Mouse (Mus musculus) megakaryocyte progenitor cell, adult 5-6 weeks (primary cell): Measurements from ENCODE around the gene Dusp1. TPM values are rescaled to one million over a fixed set of nuclear protein-coding genes. Genes with fewer than 3 reads are reported as not detected.

Experiments used
- ATAC-seq: replicated peaks from 2 replicates; pipeline ENCODE4 v1.8.0; 2016; ENCODE audit warnings: mild to moderate bottlenecking, moderate TSS enrichment, inconsistent platforms; ENCODE audit not compliant: poor library complexity
- total RNA-seq, 2 experiments: library from RNA; stranded (forward) in 1 of 2; stranded (reverse) in 1 of 2; fragments of 157-497, 149-512 nt in 1 of 2; fragments of 200-1000 nt in 1 of 2; gene quantifications; 2 replicates each; pipeline versions ENCODE4 v1.2.3 to v1.2.4; 2015 to 2017

The Dusp1 gene
- total RNA-seq, 2 experiments from 2014 or later, result 29.6 to 89.7 TPM

DNA sequence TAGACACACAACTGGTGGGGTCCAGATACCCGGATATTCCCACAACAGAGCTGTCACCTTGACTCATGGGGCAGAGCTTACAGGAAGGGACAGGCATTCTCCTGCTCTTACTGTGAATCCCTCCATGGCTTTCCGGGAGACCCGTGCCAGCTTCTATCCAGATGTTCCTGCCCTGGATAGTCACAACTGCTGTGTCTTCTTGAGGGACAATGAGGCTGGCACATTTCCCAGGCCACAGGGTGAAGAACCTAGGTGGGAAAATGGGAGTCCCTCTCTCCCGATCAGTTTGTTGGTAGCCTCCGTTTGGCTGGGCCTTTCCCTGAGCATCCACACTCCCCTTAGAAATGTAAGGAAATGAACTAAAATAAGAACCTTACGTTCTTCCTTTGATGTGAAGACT lies 33.2 kb downstream of the Dusp1 start:
- no peak for ATAC-seq

DNA sequence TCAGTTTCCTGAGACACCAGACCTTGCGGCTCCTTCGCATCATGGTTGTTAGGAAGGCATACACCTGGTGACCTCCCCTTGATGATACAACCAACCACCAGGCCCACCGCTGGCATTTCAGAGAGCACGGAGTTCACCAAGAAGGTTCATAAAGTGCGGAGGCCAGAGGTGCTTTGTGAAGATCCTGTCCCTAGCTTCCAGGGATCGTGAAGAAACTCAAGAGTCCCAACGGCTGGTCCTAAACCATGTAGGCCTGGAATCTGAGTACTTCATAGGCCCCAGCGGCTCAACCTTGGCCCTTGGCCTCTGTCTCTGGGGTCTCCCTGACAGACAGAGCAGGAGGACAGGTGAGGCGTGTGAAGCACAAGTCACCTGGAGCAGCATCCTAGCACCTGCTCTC lies 34.6 kb downstream of the Dusp1 start:
- no peak for ATAC-seq

DNA sequence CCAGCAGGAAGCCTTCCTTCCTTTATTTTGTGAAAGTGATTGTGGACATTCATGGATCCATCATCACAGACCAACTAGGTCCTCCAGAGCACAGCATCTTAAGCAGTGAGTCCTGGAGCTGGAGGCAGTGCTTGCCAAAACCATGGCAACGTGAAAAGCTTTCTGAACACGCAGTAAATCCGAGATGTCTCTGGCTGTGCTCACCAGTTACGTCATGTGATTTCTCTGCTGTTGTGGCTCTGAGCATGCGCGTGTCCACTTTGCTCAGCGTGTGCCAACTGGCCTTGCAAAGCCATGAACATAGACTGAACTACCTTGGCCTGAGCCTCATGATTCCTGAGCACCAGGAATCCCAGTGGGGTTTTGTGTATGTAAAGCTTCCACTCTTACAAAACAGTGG lies 36.6 kb downstream of the Dusp1 start:
- ATAC-seq, result no peak

DNA sequence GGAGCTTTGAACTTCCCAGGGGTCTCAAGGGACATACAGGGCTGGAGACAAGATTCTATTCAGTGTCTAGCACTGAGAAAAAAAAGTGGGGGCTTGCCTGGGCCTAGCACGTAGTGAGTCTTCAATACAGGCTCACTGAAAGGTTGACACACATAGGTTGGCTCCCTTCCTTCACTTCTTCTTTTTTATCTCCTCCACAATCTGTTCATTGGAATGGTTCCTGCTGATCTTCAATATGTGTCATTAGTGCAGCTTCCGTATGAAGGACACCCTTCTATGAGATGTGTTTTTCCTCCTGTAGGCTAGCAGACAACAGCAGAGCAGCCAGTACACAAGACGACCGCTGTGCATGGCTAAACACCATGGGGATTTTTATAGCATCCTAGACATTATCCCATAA lies 37.1 kb downstream of the Dusp1 start:
- no peak for ATAC-seq

DNA sequence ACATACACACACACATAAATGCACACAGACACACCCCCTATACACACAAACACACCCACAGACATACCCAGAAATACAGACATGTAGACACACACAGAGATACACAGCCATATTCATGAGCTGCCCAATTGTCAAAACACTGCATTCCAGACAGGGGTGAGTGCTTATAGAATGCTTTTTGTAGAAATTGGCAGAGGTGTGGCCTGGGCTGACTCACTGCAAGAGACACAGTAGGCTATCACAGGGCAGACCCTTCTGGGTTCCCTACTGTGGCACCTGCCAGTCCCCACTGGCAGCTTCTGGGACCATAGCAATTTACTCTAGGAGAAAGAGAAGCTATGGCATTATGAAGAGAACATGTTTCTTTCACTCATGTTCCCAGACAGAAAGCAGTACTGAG lies 37.6 kb downstream of the Dusp1 start:
- ATAC-seq, result no peak

DNA sequence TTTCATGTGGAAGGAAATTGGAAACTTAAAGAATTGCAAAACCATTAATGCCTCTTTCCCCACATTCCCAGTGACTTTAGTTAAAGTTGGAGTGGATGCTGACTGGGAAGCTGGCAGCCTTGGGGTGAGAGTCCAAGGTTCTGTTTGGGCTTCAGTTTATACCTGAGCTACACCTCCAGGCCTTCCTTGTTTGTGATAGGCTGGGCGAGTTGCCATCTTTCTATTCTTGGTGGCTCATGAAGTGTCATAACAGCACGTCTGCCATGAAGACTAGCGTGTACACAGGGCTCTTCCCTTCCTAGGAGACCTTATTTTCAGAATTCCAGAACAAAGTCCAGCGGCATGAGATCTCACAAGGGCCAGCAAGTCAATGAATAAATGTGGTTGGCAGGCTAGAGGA lies 39.2 kb downstream of the Dusp1 start:
- no peak for ATAC-seq

DNA sequence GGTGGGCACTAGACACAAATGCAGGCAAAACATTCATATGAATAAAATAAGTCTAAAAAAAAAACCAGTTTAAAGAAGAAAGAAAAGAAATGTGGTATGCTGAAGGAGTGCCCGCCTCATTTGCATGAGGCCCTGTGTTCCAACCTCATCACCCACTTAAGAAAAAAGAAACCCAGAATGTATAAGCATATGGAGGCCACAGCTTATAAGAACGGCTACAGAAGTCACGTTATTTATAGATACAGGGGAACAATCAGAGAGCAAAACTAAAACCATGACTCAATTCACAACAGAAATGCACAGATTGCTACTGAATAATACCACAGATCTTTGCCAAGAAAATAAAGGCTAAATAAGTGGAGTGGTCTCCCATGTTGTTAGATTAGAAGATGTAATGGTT lies 43.6 kb downstream of the Dusp1 start:
- ATAC-seq, result no peak

DNA sequence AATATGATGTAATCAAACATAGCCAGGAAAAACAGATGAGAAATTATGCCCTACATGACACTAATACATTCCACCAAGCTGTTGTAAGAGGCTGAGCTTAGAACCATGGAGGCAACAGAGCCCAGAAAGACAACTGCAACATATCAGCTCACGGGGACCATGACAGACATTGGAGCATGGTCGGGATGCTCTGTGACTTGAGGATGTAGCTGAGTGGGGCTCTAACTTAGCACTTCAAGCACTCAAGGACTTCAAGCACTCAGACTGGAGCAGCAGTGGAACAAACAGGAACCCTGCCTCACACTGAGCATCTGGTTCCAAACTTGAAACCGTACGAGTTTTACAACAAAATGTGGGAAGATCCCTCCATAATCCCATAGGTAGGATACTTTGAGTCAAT lies 46.3 kb downstream of the Dusp1 start:
- ATAC-seq, result no peak

DNA sequence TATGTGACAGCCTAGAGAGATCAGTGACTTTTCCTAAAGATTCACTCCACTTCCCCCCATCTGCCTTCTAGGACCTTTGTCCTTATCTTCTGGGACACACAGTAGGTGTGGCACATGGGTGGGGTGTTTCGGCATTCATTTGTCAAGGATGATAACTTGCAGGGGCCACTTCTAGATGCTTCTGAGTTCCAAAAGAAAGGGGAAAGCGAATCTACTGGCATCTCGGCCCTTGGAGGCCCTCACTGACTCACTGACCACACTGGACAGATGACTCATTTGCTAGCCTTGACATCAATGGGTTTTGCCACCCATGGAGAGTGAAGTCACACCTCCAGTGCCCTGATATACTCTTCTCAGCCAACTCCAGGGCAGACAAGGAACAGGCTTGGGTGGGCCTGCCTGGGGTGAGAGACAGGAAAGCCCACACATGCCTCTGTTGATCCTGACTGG lies 47.3 kb downstream of the Dusp1 start:
- ATAC-seq, result peak; percentile 35

DNA sequence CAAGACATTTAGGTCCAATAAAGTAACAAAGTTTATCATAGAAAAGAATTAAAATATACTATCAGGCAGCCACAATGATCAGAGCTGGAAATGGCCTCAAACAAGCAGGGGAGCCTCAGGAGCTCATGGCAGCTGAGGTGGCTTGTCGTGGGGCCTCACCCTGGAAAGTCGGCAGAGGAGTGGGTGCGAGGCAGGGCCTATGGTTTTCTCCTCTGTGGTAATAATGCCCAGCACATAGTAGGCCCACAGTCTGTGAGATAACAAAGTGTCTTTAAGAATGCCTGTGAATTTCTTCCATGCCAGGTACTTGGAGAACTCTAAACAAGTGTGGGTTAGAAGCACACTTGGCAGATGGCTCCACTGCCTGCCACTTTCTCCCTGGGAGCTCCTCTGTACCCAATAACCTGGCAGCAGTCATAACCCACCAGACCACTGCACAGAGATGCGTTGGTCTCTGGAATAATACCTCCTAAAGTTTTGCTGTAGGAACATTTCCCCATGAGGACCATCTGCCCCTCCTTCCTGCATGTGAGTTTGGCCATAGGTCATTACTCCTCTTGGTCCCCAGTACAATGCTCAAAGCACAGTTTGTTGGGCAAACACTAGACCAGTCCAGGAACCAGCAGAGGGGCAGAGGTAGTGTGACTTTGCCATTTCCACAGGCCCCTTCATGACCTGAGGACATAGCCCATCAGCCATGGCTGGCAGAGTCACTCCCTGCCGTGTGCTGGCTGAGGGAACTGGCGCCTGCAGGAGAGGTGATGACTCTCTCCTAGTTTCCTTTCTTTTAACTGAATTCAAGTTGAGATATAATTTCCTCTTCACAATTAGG lies 48.3 kb downstream of the Dusp1 start:
- no peak for ATAC-seq

DNA sequence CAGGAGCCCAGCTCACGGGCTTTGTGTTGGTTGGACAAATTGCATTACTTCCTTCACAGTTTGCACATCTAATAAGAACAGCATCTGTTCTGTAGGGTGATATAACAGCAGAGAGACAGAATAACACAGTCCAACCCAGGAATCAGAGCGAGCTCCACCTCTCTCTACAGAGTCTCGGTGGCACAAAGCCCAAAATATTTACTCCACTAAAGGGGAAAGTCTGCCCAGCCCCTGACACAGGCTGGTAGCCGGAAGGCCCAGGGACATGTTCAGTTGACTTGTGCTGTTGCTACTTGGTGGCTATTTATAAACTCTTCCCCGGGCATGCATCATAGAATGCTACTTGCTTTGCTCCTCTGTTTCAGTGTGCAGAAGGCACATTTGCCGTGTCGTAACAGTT lies 49.0 kb downstream of the Dusp1 start:
- no peak for ATAC-seq

DNA sequence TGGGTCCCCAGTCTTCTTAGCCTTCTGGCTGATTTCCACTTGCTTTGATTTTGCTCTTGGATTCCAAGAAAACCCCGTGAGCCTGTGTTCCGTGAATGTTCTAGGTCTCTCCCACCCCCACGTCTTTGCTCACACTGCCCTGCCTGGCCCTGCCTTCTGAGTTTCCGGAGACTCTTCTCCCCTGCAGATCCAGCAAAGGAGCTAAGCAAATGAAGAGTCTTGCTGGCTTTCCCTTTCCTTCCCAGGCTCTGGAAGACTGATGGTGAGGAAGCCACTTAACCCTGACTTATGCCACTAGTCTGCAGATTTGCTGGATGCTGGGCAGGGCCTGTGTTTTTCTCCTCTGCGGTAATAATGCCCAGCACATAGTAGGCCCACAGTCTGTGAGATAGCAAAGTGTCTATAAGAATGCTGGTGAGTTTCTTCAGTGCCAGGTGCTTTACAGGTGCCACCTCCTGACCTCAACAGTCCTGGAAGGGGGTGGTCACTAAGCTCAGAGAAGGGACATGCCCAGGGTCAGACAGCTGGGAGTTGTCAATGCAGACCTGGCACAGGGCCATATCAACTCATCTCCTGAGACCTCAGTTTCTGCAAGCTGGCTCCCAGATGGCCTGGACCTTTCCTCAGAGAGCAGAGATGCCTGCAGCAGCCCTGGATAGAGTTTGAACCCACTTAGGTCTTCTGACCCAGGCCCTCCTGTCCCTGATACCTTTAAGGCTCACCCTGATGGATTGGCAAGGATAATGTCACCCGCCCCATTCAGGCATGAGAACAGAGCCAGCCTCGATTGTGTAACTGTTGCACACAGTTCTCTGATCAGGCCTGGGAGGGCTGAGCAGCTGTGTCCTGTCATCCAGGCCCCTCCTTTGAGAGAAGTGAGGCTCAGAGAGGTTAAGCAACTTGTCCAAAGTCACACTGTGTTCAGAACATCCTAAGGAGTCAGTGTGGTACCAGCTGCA lies 49.8 kb downstream of the Dusp1 start:
- ATAC-seq, result peak; percentile 26

DNA sequence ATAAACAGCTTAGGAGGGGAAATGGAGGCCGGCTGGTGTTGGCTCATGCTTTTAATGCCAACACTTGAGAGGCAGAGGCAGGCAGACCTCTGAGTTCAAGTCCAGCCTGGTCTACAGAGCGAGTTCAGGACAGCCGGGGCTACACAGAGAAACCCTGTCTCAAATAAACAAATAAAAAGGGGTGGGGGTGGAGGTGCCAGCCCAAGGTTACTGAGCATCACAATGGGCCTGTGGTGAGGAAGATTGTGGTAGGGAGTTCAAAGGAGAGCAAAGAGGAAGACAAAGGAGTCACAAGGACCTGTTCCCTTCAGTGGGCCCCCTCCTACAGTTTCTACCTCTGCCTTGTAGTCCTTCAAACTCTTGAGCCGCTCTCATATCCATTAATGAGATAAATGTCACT lies 50.7 kb downstream of the Dusp1 start:
- no peak for ATAC-seq

DNA sequence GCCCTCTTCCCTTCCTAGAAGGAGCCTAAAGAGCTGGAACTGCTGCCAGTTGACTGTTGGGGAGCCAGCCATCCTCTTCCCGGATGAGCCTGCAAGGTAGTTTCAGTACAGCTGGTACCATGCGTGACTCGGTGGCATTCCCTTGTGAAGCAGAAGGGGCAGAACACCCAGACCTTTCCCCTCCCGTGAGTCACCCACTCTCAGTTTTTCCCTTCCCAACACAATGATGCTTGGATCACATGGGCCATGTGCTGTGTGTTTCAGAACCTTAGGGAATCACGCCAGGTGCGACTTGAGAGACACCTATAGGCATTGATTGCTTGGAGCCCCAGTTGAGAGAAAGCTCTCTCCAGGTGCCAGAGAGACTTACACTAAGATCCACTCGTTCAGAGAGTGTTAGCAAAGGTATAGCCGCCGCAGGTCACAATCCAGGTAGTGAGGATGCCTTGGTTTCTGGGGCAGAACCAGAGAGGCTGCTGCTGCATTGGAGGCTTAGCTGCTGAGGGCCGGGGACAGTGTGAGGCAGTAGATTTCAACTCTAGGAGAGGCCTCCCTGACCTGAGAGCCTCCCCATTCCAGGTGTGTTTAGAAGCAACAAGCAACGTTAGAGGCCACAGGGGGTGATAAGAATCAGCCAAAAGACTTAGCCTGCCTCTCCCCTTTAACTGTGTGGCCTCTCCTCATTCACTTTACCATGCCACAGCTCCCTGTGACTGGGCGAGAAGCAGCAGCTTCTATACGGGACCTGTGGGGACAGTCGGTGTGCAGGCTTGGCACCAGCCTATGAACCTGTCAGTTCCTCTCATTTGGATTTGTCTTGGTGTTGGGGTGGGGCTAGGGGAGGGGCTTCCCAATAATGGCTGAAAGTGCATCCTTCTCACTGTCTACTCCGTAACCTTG lies 51.5 kb downstream of the Dusp1 start:
- ATAC-seq, result no peak

DNA sequence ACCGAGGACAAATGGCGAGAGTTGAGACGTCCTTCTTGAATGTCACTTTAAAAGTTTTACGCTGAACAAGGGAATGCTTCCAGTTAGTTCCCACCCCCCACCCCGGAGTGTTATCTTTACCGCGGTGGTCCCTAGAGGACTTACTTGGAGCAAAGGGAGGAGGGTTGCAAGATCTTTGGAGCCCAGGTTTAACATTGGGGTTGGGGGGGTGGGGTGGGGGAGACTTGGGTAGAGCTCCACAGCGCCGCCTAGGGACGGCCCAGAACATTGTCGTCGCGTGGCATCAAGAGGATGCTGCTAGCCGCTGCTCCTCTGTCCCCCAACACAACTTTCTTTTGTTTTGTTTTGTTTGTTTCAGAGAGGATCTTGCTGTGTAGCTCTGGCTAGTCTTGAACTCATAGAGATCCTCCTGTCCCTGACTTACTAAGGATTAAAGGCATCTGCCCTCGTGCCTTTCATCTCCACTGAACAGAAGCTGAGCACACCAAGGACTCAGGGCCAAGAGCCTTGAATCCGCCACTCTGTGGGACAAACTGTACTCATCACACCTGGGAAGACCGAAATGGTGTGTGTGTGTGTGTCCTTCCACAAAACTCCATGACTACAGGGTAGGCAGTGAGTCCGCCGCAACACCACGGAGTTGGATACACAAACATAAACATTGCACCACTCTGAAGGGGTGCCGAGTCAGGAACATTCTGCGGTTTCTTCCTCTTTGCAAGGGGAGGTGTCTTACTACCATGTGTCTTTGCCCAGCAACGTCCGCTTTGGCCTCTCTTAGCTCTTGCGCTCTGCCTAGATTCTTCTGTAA lies 52.8 kb downstream of the Dusp1 start:
- ATAC-seq, result peak; percentile 43

DNA sequence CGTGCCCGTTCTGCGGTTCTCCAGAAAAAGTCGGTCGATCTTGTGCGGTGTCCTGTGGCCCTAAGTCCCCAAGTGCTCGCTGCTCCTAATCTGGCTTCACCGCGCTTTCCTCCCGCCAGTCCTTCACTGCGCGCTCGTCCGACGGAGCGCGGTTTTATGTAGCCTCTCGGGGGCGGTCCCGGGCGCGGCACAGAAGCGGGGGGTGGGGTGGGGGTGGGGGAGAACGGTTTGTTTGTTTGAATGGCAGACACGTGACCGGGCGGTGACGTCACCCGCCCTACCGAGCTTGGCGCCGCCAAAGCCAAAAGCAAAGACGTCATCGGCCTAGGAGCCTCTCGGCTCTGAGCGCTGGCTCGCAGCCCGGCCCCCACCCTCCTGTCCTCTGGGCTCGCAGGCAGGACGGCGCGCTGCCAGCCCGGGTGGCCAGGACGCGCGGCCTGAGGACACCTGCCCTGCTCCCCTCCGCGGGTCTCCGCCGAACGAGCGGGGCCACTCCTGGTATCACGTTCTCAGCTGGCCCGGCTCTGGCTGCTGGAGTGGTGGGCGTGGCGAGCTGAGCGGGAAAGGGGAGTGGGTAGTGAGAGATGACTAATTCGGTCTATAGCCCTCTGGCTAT lies 53.5 kb downstream of the Dusp1 start:
- peak; percentile 56 for ATAC-seq

DNA sequence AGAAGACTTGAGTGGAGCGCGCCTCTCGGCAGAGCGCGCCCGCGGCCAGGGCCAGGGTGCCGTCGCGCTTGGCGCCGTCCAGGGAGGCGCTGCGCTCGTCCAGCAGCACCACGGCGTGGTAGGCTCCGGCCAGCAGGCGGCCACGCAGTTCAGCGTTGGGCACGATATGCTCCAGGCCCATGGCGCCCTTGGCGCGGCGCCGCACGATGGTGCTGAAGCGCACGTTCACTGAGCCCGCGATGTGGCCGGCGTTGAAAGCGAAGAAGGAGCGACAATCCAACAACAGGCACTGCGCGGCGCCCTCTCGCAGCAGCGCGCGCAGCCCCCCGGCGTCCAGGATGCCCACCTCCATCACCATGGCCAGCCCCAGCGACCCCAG lies 54.0 kb downstream of the Dusp1 start:
- ATAC-seq, result peak; percentile 38

DNA sequence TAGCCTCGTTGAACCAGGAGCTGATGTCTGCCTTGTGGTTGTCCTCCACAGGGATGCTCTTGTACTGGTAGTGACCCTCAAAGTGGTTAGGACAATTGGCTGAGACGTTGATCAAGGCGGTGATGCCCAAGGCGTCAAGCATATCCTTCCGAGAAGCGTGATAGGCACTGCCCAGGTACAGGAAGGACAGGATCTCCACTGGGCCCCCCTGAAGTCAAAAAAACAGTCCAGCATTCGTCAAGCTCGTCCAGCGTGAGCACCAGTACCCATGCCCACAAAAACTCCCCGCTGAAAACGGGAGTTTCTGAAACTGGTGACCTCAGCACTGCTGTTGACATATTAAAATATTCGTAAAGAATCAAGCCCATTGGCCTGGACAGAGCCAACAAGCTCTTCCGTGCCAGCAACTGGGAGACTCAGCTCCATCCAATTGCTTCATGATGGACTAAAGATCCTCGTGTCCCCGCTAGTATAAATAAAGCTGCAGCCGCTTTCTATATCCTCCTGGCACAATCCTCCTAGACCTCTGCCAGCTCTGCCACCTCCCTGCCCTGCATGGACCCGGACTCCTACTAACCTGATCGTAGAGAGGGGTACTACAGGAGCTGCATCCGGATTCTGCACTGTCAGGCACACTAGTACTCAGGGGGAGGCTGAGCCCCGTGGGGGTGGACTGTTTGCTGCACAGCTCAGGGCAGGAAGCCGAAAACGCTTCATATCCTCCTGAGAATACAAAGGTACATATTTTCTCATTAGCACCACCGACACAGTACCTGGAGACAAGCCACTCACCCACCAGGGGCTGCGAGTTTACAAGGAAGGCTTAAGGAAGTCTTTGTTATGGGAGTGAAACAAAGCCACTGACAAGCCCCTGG lies 54.7 kb downstream of the Dusp1 start:
- no peak for ATAC-seq
